Comparison of ENCODE assay signal across 8 mouse cellular contexts in genomic region chr8:116927880-116928279, GRCm38 (mm10). TPM values are rescaled to one million over a fixed set of nuclear protein-coding genes. Genes with fewer than 3 reads are reported as not detected.
DNase-seq lines count a peak whose midpoint lies in the region; ATAC-seq lines count a peak whose summit lies in the region.

No protein-coding gene starts in this region.

- H3K9ac ChIP-seq in forebrain, embryonic 15.5 days (replicated peaks), result no peak overlapping the region

- no peak overlapping the region for H3K4me2 ChIP-seq in forebrain, embryonic 15.5 days (replicated peaks)

- WGBS in forebrain, embryonic 10.5 days, result 83% methylated on average over 9 of the region's 9 CpGs
- 84% methylated on average over 9 of the region's 9 CpGs for WGBS in forebrain, embryonic 15.5 days

- no peak overlapping the region for H3K27ac ChIP-seq in forebrain, embryonic 10.5 days
- H3K27ac ChIP-seq in forebrain, embryonic 15.5 days (replicated peaks), result no peak overlapping the region

- peaks cover under 1% of the 10 kb centered on the region; the same call in 1 of the 2 replicates for H3K4me1 ChIP-seq in forebrain, embryonic 10.5 days
- no peaks in the 10 kb centered on the region for H3K4me1 ChIP-seq in forebrain, embryonic 15.5 days

- H3K36me3 ChIP-seq in forebrain, embryonic 10.5 days (replicated peaks), result peaks cover 93% of the 10 kb centered on the region
- H3K36me3 ChIP-seq in forebrain, embryonic 15.5 days, result peaks cover 2% of the 10 kb centered on the region; the same call in 1 of the 2 replicates

- H3K9me3 ChIP-seq in forebrain, embryonic 10.5 days, result no peaks in the 10 kb centered on the region
- no peaks in the 10 kb centered on the region for H3K9me3 ChIP-seq in forebrain, embryonic 15.5 days

- no peak for ATAC-seq in forebrain, embryonic 15.5 days (replicated peaks)

- peak; percentile 38 for DNase-seq in forebrain, embryonic 10.5 days (ENCODE audit: extremely low spot score, low spot score)
- DNase-seq in urinary bladder, postnatal 14 days (ENCODE audit: low spot score), result peak; percentile 34
- no peak for DNase-seq in urinary bladder, postnatal 36 days (ENCODE audit: low spot score in 2 of 2)
- DNase-seq in kidney, postnatal 14 days, result peak; percentile 34
- peak; percentile 53 to 66 for DNase-seq in natural killer cell, adult 2 months (ENCODE audit: low spot score in 2 of 2)
- DNase-seq in yolk sac, embryonic 10.5 days (ENCODE audit: low spot score), result no peak
- no peak for DNase-seq in frontal cortex, adult 2 months (ENCODE audit: extremely low spot score in 1 of 2, low spot score in 1 of 2)

- H3K4me3 ChIP-seq in forebrain, embryonic 10.5 days, result no peak overlapping the region
- H3K4me3 ChIP-seq in forebrain, embryonic 15.5 days, result no peak overlapping the region

- no peaks in the 10 kb centered on the region for H3K27me3 ChIP-seq in forebrain, embryonic 10.5 days (ENCODE audit: poor library complexity, severe bottlenecking)
- no peaks in the 10 kb centered on the region for H3K27me3 ChIP-seq in forebrain, embryonic 15.5 days

RNA-seq across cellular contexts. Expression of gene Cenpn, which starts 6.3 kb away (rescaled TPM):
- 69.5 and 71.7 TPM in 2 replicates for polyA plus RNA-seq in forebrain, embryonic 10.5 days (2016; fragmentation: Nextera tagmentation; extraction: Ambion mirVana)
- 17.1 and 17.8 TPM in 2 replicates for polyA plus RNA-seq in forebrain, embryonic 15.5 days (2015; fragmentation: Nextera tagmentation; extraction: Ambion mirVana)
- 1.7 and 2.1 TPM in 2 replicates for polyA plus RNA-seq in frontal cortex, adult 2 months (2012; rRNA removed)

RNA-seq across cellular contexts. Expression of gene Cmc2, which starts 6.6 kb away (rescaled TPM):
- 73.7 and 80.9 TPM in 2 replicates for polyA plus RNA-seq in forebrain, embryonic 10.5 days (2016; fragmentation: Nextera tagmentation; extraction: Ambion mirVana)
- polyA plus RNA-seq in forebrain, embryonic 15.5 days (2015; fragmentation: Nextera tagmentation; extraction: Ambion mirVana), result 40.7 and 41.2 TPM in 2 replicates
- polyA plus RNA-seq in frontal cortex, adult 2 months (2012; rRNA removed), result 18.6 and 19.8 TPM in 2 replicates

RNA-seq across cellular contexts. Expression of gene Atmin, which starts 15.3 kb away (rescaled TPM):
- 14.4 and 14.6 TPM in 2 replicates for polyA plus RNA-seq in forebrain, embryonic 10.5 days (2016; fragmentation: Nextera tagmentation; extraction: Ambion mirVana)
- 16.7 and 17.3 TPM in 2 replicates for polyA plus RNA-seq in forebrain, embryonic 15.5 days (2015; fragmentation: Nextera tagmentation; extraction: Ambion mirVana)
- 31.6 and 33.1 TPM in 2 replicates for polyA plus RNA-seq in frontal cortex, adult 2 months (2012; rRNA removed)

RNA-seq across cellular contexts. Expression of gene 1700030J22Rik, which starts 50.9 kb away (rescaled TPM):
- polyA plus RNA-seq in forebrain, embryonic 10.5 days (2016; fragmentation: Nextera tagmentation; extraction: Ambion mirVana), result 2.4 and 2.9 TPM in 2 replicates
- 5.1 and 5.9 TPM in 2 replicates for polyA plus RNA-seq in forebrain, embryonic 15.5 days (2015; fragmentation: Nextera tagmentation; extraction: Ambion mirVana)
- 5.8 and 6.0 TPM in 2 replicates for polyA plus RNA-seq in frontal cortex, adult 2 months (2012; rRNA removed)

Comparison
In these comparisons a context has a peak if more than half of its experiments do, and no peak if none do; other contexts are left out.
1. DNase-seq: peak in forebrain, embryonic 10.5 days (single experiment), urinary bladder, postnatal 14 days (single experiment), kidney, postnatal 14 days (single experiment) and natural killer cell, adult 2 months (2 of 2); none in urinary bladder, postnatal 36 days (0 of 2), yolk sac, embryonic 10.5 days (single experiment) and frontal cortex, adult 2 months (0 of 2).